Mouse (Mus musculus) lung, embryonic 15.5 days (tissue): Measurements from ENCODE around the gene Fxyd3. TPM values are rescaled to one million over a fixed set of nuclear protein-coding genes. Genes with fewer than 3 reads are reported as not detected.
A peak's percentile ranks its signal among the peaks of the same experiment; 100 is the strongest.

Experiments used
- ATAC-seq: fragments of 200-750 bp; cut with Nextera tagmentation; 2 replicates; pipeline ENCODE4 v1.8.0; 2017; ENCODE audit warnings: moderate number of reproducible peaks, borderline replicate concordance; ENCODE audit not compliant: low FRiP score, low TSS enrichment; ENCODE audit errors: extremely low read depth
- H3K27ac ChIP-seq: fragments of 300-500 bp; sonication (generic); 2 replicates; pipeline ENCODE4 v1.5.1; 2015; ENCODE audit warnings: moderate library complexity, mild to moderate bottlenecking, inconsistent platforms
- H3K27me3 ChIP-seq: fragments of 300-500 bp; sonication (generic); 2 replicates; pipeline ENCODE4 v1.6.1; 2015; ENCODE audit warnings: inconsistent platforms
- H3K36me3 ChIP-seq: fragments of 300-500 bp; sonication (generic); 2 replicates; pipeline ENCODE4 v1.6.1; 2015; ENCODE audit warnings: inconsistent platforms
- H3K4me1 ChIP-seq: fragments of 300-500 bp; sonication (generic); 2 replicates; pipeline ENCODE4 v1.6.1; 2015; ENCODE audit warnings: inconsistent platforms
- H3K4me2 ChIP-seq: fragments of 300-500 bp; sonication (generic); 2 replicates; pipeline ENCODE4 v1.6.1; 2015; ENCODE audit warnings: inconsistent platforms, mild to moderate bottlenecking, moderate library complexity
- H3K4me3 ChIP-seq: fragments of 300-500 bp; sonication (generic); 2 replicates; pipeline ENCODE4 v1.5.1; 2015; ENCODE audit warnings: mild to moderate bottlenecking, inconsistent platforms
- H3K9ac ChIP-seq: fragments of 300-500 bp; sonication (generic); 2 replicates; pipeline ENCODE4 v1.6.1; 2015; ENCODE audit warnings: inconsistent platforms
- H3K9me3 ChIP-seq: fragments of 300-500 bp; sonication (generic); 2 replicates; pipeline ENCODE4 v1.6.1; 2016; ENCODE audit warnings: inconsistent platforms
- WGBS: fragments of 180-500 bp; shearing (Covaris S2); methylation state at CpG from one replicate; pipeline ENCODE4 v1.1.7; 2015; 5-methylcytosine and 5-hydroxymethylcytosine counted together
- polyA plus RNA-seq: library from polyadenylated mRNA; unstranded; fragments of >200 nt; fragmentation: Nextera tagmentation; extraction: Ambion mirVana; gene quantifications from 2 replicates; pipeline ENCODE4 v1.2.1, GENCODE M21; 2015

Gene Fxyd3
- polyA plus RNA-seq, 1 experiment from 2014 or later, result 50.1 TPM

- Histone ChIP-seq H3K27me3 (no peaks in the 10 kb centered on the region), H3K4me3 (no peak overlapping the region), H3K4me1 (peaks cover 32% of the 10 kb centered on the region), H3K36me3 (no peaks in the 10 kb centered on the region), H3K9ac (no peak overlapping the region), H3K9me3 (no peaks in the 10 kb centered on the region), H3K27ac (no peak overlapping the region), H3K4me2 (no peak overlapping the region)
- ATAC-seq, result no peak
- 41% methylated on average over 1 of the region's 1 CpGs for WGBS
Observed at GRCm38 (mm10) chr7:31081106-31081505, 4.6 kb upstream of the Fxyd3 start.

GRCm38 (mm10) chr7:31080611-31081010 is 4.1 kb upstream of the Fxyd3 start:
- Histone ChIP-seq H3K27ac (no peak overlapping the region), H3K27me3 (no peaks in the 10 kb centered on the region), H3K4me1 (peaks cover 30% of the 10 kb centered on the region), H3K4me2 (no peak overlapping the region), H3K36me3 (no peaks in the 10 kb centered on the region), H3K9ac (no peak overlapping the region), H3K4me3 (no peak overlapping the region), H3K9me3 (no peaks in the 10 kb centered on the region)
- ATAC-seq, result no peak
- WGBS, result 53% methylated on average over 3 of the region's 3 CpGs

DNA sequence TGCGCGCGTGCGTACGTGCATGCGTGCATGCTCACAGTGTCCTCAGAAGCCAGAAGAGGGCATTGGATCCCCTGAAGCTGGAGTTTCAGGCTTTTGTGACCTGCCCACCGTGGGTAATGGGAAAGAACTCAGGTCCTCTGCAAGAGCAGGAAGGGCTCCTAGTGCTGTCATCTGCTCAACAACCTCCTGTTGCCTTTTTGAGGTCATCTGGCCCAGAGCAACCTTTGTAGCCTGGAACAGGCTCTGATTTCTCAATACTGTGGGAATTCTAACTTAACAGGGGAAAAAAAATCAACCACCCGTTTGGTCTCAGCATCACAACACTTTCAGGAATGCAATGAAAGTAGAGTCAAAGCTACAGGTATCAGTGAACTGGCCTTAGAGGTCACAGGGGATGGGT is 3.2 kb upstream of the Fxyd3 start:
- no peaks in the 10 kb centered on the region for H3K9me3 ChIP-seq
- H3K27ac ChIP-seq, result no peak overlapping the region
- no peak overlapping the region for H3K4me3 ChIP-seq
- no peaks in the 10 kb centered on the region for H3K36me3 ChIP-seq
- 86% methylated on average over 8 of the region's 8 CpGs for WGBS
- no peak overlapping the region for H3K4me2 ChIP-seq
- H3K27me3 ChIP-seq, result no peaks in the 10 kb centered on the region
- no peak for ATAC-seq
- H3K9ac ChIP-seq, result no peak overlapping the region
- peaks cover 21% of the 10 kb centered on the region for H3K4me1 ChIP-seq

DNA sequence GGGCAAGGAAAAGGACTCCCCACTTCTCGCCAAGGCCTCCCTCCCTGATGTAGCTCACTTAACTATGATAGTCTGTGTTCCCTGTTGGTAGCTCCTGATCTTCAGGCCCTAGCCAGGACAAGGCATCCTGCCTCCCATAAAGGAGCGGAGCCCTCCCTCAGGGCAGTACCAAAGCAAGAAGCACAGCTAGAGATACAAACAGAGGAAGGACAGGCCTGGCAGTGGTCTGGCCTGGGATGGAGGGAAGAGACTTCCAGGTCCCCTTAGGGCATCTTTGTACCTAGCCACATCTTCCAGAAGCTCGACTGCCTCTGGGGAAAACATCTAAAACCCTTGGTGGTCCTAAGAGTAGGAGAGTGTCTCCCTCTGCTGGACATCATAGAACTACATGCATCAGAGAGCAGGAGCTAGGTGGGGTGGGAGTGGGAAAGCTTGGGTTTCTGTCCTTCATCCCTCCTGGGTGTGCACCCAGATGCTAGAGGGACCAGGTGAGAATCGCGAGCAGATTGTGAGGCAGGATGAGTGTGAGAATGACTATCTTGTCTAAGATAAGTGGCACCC is 1.5 kb upstream of the Fxyd3 start:
- no peak overlapping the region for H3K27ac ChIP-seq
- no peaks in the 10 kb centered on the region for H3K9me3 ChIP-seq
- no peak overlapping the region for H3K9ac ChIP-seq
- H3K4me1 ChIP-seq, result peaks cover 22% of the 10 kb centered on the region
- no peaks in the 10 kb centered on the region for H3K27me3 ChIP-seq
- no peak overlapping the region for H3K4me3 ChIP-seq
- WGBS, result 34% methylated on average over 5 of the region's 5 CpGs
- H3K4me2 ChIP-seq, result no peak overlapping the region
- ATAC-seq, result 0 out of 2 replicates have a peak, but pooled peaks have one; percentile 19
- H3K36me3 ChIP-seq, result no peaks in the 10 kb centered on the region

GRCm38 (mm10) chr7:31077470-31077869 is 966 bp upstream of the Fxyd3 start:
- Histone ChIP-seq H3K4me1 (peaks cover 25% of the 10 kb centered on the region), H3K9me3 (no peaks in the 10 kb centered on the region), H3K27ac (no peak overlapping the region), H3K4me3 (no peak overlapping the region), H3K36me3 (no peaks in the 10 kb centered on the region), H3K9ac (no peak overlapping the region), H3K4me2 (no peak overlapping the region), H3K27me3 (no peaks in the 10 kb centered on the region)
- WGBS, result 45% methylated on average over 6 of the region's 6 CpGs
- ATAC-seq, result no peak

DNA sequence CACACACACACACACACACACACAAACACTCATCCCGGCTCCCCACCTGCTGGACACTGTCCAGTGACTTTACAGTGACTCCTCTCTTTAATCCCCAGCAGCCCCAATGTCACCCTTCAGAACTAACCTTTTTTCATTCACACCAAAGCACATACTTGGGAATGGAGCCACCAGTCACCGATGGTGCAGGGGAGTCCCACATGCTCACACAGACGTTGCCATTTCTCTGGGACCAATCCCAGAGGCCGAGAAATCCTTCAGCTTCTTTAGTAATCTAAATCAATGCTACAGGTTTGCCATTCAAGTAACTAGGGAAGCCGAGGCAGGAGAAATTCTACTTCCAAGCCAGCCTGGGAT is 1.8 kb downstream of the Fxyd3 start:
- Histone ChIP-seq H3K4me3 (no peak overlapping the region), H3K9me3 (no peaks in the 10 kb centered on the region), H3K27me3 (no peaks in the 10 kb centered on the region), H3K27ac (peak overlapping the region; percentile 36; the same call in 1 of the 2 replicates), H3K4me1 (peaks cover 30% of the 10 kb centered on the region), H3K36me3 (no peaks in the 10 kb centered on the region), H3K4me2 (no peak overlapping the region), H3K9ac (no peak overlapping the region)
- WGBS, result 59% methylated on average over 5 of the region's 5 CpGs
- ATAC-seq, result no peak

- Histone ChIP-seq H3K4me1 (peaks cover 30% of the 10 kb centered on the region), H3K27me3 (no peaks in the 10 kb centered on the region), H3K9me3 (no peaks in the 10 kb centered on the region), H3K9ac (no peak overlapping the region), H3K36me3 (no peaks in the 10 kb centered on the region), H3K27ac (peak overlapping the region; percentile 36; the same call in 1 of the 2 replicates), H3K4me2 (no peak overlapping the region), H3K4me3 (no peak overlapping the region)
- ATAC-seq, result no peak
- WGBS, result 58% methylated on average over 7 of the region's 7 CpGs
Observed at GRCm38 (mm10) chr7:31074061-31074712, 2.3 kb downstream of the Fxyd3 start.

DNA sequence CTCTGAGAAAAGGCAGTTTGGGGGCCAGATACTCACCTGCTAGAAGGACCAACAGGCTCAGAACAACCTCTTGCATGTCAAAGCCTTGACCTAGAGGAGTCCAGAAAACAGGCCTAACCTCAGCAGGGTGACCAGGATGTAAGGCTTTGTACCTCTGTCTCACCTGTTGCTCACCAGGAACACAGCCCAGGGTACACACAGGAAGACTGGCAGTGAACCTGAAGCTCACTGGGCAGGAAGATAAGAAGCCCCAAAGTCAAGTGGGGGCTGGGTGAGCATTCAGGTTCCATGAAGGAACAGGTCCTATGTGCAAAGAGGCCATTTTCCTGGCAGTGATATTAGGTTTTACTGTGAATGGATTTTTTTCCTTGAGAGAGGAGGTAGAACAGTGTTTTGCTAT is 3.0 kb downstream of the Fxyd3 start:
- Histone ChIP-seq H3K9ac (no peak overlapping the region), H3K27ac (peak overlapping the region; percentile 36; the same call in 1 of the 2 replicates), H3K4me3 (no peak overlapping the region), H3K4me2 (no peak overlapping the region), H3K27me3 (no peaks in the 10 kb centered on the region), H3K9me3 (no peaks in the 10 kb centered on the region), H3K36me3 (no peaks in the 10 kb centered on the region), H3K4me1 (peaks cover 30% of the 10 kb centered on the region)
- ATAC-seq, result no peak

DNA sequence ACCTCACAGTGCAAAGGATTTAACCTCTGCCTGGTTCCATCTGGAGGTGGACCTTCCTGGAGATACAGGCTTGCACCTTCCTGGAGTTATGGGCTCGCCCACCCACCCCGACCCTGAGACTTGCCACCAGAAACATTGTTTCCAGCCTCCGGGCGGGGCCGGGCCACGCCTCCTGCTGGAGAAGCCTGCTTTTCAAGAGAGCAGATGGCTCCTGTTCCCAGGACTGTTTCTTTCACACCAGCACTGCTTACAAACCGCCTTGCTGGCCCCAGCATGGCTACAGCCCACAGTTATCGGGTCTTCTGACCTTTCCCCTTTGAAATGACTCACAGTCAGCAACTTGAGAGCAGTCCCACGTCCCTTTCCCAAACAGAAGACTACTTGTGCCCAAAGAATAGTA is 4.2 kb downstream of the Fxyd3 start:
- H3K4me3 ChIP-seq, result no peak overlapping the region
- 43% methylated on average over 9 of the region's 9 CpGs for WGBS

GRCm38 (mm10) chr7:31070324-31070723 is 6.2 kb downstream of the Fxyd3 start:
- Histone ChIP-seq H3K4me2 (no peak overlapping the region), H3K9me3 (no peaks in the 10 kb centered on the region), H3K36me3 (no peaks in the 10 kb centered on the region), H3K9ac (no peak overlapping the region), H3K4me1 (peaks cover 28% of the 10 kb centered on the region), H3K27ac (no peak overlapping the region), H3K4me3 (no peak overlapping the region), H3K27me3 (no peaks in the 10 kb centered on the region)
- no peak for ATAC-seq
- 73% methylated on average over 6 of the region's 6 CpGs for WGBS

More for the DNA sequence above, 4.2 kb downstream of the Fxyd3 start:
- Histone ChIP-seq H3K27me3 (no peaks in the 10 kb centered on the region), H3K4me1 (peaks cover 36% of the 10 kb centered on the region), H3K36me3 (no peaks in the 10 kb centered on the region), H3K9ac (no peak overlapping the region), H3K27ac (no peak overlapping the region), H3K4me2 (no peak overlapping the region), H3K9me3 (no peaks in the 10 kb centered on the region)
- ATAC-seq, result no peak

DNA sequence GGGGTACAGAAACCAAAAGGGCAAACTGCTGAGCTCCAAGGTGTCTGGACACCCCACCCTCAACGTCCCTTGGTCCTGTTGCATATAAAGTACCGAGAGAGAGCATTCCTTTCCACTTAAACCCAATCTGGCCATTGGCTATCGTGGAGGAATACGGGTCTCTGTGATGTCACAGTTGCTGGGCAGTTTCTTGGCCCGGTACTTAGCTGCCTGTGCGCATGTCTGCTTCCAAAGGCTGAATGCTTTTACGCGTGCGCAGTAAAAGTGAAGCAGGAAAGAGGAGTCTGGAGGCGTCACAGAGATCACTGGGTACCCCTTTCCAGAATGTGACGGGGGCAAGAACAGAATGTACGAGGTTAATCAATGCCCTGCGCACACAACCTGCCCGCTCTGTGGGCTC is 7.0 kb downstream of the Fxyd3 start:
- WGBS, result 80% methylated on average over 14 of the region's 14 CpGs
- ATAC-seq, result no peak
- Histone ChIP-seq H3K4me1 (peaks cover 28% of the 10 kb centered on the region), H3K9me3 (no peaks in the 10 kb centered on the region), H3K4me2 (no peak overlapping the region), H3K4me3 (no peak overlapping the region), H3K27ac (no peak overlapping the region), H3K9ac (no peak overlapping the region), H3K27me3 (no peaks in the 10 kb centered on the region), H3K36me3 (no peaks in the 10 kb centered on the region)

DNA sequence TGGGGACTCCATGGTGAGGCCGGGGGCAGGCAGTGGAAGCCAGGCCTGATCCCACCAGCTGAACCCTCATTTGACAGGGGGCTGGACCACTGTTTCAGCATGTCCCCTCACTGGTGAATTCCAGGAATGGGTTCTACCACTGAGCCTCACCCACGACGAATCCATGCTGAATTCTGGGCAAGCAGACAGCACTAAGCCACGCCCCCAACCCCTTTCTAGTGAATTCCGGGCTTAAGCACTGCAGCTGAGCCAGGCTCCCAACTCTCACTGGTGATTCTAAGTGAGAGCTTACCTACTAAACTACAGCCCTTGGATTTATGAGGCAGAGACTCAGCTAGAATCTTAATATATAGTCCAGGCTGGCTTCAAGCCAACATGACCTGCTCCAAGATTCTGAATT is 8.7 kb downstream of the Fxyd3 start:
- Histone ChIP-seq H3K4me2 (no peak overlapping the region), H3K4me1 (peaks cover 16% of the 10 kb centered on the region), H3K4me3 (no peak overlapping the region), H3K36me3 (no peaks in the 10 kb centered on the region), H3K9me3 (no peaks in the 10 kb centered on the region), H3K27me3 (no peaks in the 10 kb centered on the region), H3K27ac (0 out of 2 replicates have a peak overlapping the region, but pooled peaks have one; percentile 6), H3K9ac (no peak overlapping the region)
- ATAC-seq, result peak; percentile 44; the same call in 1 of the 2 replicates
- 34% methylated on average over 5 of the region's 5 CpGs for WGBS
